Comparison of ENCODE assay signal across 9 mouse cellular contexts in the genomic region with DNA sequence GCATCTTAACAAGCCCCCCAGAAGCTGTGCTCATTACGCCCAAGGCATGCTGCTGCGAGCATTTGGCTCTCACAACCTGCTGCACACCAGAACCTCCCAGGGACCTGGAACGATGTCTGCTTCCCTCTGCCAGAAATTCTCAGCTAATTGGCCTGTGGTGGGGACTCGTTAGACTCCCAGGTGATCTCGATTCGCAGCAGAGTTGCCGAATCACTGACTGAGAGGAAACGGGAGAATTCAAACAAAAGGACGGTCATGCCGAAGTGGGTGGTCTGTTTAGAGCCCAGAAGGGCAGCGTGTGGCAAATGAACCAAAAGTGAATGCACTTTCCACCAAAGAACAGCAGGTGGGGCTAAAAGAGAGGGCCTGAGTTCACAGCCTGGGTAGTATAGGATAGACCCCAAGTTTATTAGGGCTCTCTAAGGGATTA.
A peak's percentile ranks its signal among the peaks of the same experiment; 100 is the strongest.
DNase-seq lines count a peak whose midpoint lies in the region; ATAC-seq and TF ChIP-seq lines count a peak whose summit lies in the region.
"Had no signal": no experiment of that assay in that cellular context is flagged by ENCODE, and none has a peak within 500 bp of the region (broad histone marks: within the 10 kb centered on the region; RNA-seq: fewer than 3 reads in every experiment).

No protein-coding gene starts in this region.

- peak overlapping the region; percentile 26; the same call in 1 of the 2 replicates for H3K4me2 ChIP-seq in midbrain, embryonic 16.5 days (ENCODE audit: low read length)

- DNase-seq in layer of hippocampus, adult 2 months (ENCODE audit: low spot score in 2 of 2): peak in 1 of 2 experiments; percentile 32
- DNase-seq in layer of hippocampus, adult 11-12 months (ENCODE audit: low spot score): no peak
- peak; percentile 70 for DNase-seq in ZHBTc4 (ENCODE audit: low read depth, low spot score)
- DNase-seq in embryo, embryonic 11.5 days (ENCODE audit: low read depth, low spot score): peak; percentile 5
- no peak for DNase-seq in spleen, postnatal 4 days (ENCODE audit: low spot score in 2 of 2)
- no peak for DNase-seq in lung, postnatal 10 days
- DNase-seq in spleen, postnatal 14 days (ENCODE audit: low spot score in 2 of 2): no peak
- DNase-seq: right cerebral cortex, adult 18-20 months had no signal

- peak; percentile 64 for TF ChIP-seq CTCF in layer of hippocampus, adult 2 months (conservative IDR thresholded peaks at IDR 0.05)

- ATAC-seq in midbrain, embryonic 16.5 days: 0 out of 2 replicates have a peak, but pooled peaks have one; percentile 48

- H3K36me3 ChIP-seq in midbrain, embryonic 16.5 days (ENCODE audit: control insufficient read depth, insufficient read depth, low read length): no peaks in the 10 kb centered on the region

- no peak overlapping the region for H3K4me3 ChIP-seq in layer of hippocampus, adult 2 months
- no peak overlapping the region for H3K4me3 ChIP-seq in midbrain, embryonic 16.5 days (ENCODE audit: low read depth, low read length)

- WGBS in midbrain, embryonic 16.5 days: 10% methylated on average over 11 of the region's 11 CpGs

- H3K27me3 ChIP-seq in midbrain, embryonic 16.5 days (ENCODE audit: control insufficient read depth, insufficient read depth, low read depth, low read length): no peaks in the 10 kb centered on the region

- no peak overlapping the region for H3K27ac ChIP-seq in layer of hippocampus, adult 2 months
- H3K27ac ChIP-seq in midbrain, embryonic 16.5 days (ENCODE audit: low read length): no peak overlapping the region

- no peaks in the 10 kb centered on the region for H3K9me3 ChIP-seq in midbrain, embryonic 16.5 days (replicated peaks; ENCODE audit: control insufficient read depth, low read length, poor library complexity, severe bottlenecking)

- H3K9ac ChIP-seq in midbrain, embryonic 16.5 days (ENCODE audit: low read depth, low read length): no peak overlapping the region

- H3K4me1 ChIP-seq in midbrain, embryonic 16.5 days (ENCODE audit: control insufficient read depth, insufficient read depth, low read length): 0 out of 2 replicates have a peak, but pooled peaks cover 2% of the 10 kb centered on the region

Comparison
In these comparisons a context has a peak if more than half of its experiments do, and no peak if none do; other contexts are left out.
1. DNase-seq: peak in ZHBTc4 (single experiment) and embryo, embryonic 11.5 days (single experiment); none in layer of hippocampus, adult 11-12 months (single experiment), spleen, postnatal 4 days (0 of 2), lung, postnatal 10 days (single experiment) and spleen, postnatal 14 days (0 of 2).